Mouse (Mus musculus): ENCODE data around the gene Hoxd4.

DNA sequence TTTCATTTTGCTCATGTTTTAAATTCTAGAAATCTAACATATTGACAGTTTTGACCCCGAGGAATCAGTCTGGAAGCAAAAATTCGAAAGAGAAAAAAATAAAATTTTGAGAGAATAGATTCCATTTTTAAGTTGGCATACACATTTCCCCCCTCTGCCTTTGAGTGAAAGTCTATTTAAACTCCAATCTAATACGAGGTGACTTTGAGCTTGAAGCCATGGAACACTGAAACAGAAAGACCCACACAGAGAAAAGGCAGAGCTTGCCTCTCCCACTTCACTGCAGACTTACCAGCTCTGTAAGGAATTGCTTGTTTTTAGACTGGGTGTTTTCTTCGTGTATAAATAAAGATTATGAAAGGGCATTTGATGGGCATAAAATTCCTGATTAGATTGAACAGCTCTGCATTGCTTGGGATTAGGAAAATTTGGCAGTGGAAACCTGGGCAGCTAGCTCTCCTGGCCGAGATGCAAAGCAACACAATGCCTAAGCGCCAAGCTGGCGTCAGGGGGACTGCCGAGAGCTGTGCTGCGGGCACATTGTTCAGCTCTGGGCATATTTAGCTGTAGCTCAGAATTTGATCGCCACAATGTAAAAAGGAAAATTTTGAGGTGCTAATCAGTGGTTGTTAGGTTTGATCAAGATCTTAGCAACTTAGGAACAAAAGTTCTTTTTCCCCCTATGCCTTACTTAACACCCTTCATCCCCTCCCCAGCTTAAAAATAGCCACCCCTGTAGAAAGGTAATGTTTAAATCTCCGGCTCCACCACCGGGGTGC lies 22.7 kb upstream of the Hoxd4 start:
- TF ChIP-seq CTCF (IDR thresholded peaks at IDR 0.05; ENCODE audit: extremely low read depth, insufficient read length, insufficient replicate concordance, low read depth, low read length): no peak
- no peak for TF ChIP-seq POLR2A (IDR thresholded peaks at IDR 0.05; ENCODE audit: low read depth, low read length)
